Mouse (Mus musculus) cerebellum, postnatal 36 days (tissue): ENCODE measurements around the gene Kin.
A peak's percentile ranks its signal among the peaks of the same experiment; 100 is the strongest.

Source experiments
- DNase-seq, 2 experiments: peaks; one replicate each; pipeline ENCODE4 v3.0.0; 2021 to 2022; ENCODE audit warnings: mixed read lengths in 2 of 2

Kin gene

DNA sequence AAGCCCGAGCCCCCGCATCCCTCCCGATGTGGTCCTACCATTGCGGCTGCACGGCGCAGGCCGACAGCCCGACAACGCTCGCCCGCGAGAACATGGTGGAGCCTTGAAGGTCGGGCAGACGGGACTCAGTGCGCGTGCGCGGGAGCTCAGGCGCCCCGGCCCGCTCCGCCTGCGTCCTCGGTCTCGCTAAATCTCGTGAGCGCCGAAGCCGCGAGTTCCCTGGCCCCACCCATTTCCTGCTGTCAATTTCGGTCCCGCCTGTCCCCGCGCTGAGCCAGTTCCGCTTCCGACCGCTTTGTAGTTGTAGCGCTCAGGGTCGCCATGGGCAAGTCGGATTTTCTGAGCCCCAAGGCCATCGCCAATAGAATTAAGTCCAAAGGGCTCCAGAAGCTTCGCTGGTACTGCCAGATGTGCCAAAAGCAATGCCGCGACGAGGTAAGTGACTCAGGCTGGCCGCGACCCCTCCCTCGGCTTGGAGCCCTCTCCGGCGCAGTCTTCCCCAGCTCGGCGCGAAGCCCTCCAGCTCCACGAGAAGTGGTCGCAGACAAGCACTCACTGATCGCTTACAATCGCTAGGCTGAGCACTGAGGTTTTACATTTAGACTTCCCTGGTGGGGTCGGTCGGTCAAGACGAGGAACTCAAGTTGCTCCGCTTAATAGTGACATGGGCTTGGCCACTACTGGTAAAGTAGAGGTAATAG is at the start of gene Kin, which contains the start of gene Atp5c1:
Gene Kin (plus strand): TSS at position 284 of the 701 bp plus-strand sequence.
Gene Atp5c1 (minus strand): TSS at position 201 of the 701 bp plus-strand sequence.
- peak; percentile 94 to 96 for DNase-seq

DNA sequence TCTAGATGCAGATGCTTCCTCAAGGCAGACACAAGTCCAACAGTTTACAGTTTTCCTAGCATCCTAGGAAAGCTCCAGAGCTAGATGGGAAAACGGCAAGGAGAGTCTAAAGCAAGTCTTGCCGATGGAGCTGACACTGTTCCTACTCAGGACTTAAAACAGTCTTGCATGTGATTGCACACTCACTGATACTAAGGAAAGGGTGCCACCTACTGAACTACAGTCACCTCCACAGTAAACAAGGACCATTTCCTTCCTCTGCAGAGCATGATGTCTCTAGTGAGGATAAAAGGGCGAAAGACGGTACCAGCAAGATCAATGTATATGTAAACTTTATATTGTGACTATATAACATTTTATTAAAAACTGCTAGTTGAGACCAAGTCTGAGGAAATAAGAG is 46.7 kb upstream of the Kin start:
- no peak for DNase-seq

DNA sequence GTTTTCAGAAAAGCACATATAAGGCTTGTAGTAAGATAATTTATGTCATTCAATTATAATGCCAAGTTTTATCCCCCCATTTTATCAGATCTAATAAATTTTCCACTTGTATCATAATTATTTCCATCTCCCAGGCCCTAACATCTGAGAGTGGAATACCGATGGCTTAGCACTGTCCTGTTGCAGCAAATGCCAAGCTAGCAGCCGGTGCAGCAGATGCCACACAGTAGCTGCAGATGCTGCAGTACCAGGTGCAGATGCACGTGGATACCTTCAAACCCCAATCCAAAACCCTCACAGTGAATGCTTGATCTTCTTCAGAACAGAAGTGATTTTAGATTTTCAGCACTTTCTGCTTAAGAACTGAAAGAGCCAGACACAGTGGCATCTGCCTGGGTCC is 45.4 kb upstream of the Kin start:
- no peak for DNase-seq

DNA sequence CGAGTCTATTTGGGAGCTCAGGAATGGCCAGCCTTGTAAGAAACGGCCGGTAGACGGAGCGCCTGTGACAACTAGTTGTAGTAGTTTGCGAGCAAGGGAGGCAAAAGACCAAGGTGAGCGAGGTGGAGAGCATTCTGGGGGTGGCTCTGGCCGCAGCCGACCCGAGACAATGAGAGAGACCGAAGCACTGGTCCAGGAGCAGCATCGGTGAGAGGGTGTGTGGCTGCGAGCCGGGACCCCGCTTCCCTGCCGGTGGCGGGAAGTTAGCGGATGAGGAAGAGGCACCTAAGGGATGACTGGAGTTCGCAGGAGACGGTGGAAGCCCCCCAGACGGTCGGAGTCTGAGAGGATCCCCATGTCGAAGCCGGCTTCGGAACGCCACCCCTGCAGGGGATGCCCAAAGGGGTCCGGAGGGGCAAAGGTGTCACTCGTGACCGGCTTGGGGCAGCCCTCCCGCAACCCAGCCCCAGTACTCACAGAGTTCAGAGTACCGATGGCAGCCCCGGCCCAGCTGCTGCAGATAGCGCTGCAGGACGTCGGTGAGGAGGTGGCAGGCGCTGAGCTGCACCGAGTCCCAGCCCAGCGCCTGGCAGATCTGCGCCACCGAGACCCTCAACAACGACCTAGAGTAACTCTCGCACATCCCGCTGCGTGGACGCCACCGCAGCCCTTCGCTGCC is 32.5 kb upstream of the Kin start:
- peak; percentile 29 to 40 for DNase-seq

DNA sequence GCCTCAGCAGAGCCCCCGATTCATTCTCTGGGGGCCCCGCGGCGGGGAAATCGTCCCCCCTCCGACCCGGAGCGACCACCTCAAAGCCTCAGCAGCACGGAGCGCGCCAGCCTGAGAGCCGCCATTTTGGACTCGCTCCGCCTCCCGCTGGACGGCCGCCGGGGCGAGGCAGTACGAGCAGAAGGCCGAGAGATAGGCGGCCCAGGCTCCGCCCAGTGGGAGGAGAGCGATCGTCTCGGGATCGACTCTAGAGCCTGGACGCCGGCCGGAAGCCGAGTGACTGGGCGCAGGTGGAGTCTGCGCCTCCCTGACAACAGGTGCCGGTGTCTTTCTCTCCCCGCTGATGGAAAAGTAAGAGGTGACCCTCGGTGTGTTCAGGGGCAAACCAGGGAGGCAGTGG is 31.9 kb upstream of the Kin start, which contains the start of gene Taf3:
Gene Taf3 (minus strand): TSS at position 136 of the 400 bp plus-strand sequence.
- DNase-seq, result peak; percentile 93 to 94

DNA sequence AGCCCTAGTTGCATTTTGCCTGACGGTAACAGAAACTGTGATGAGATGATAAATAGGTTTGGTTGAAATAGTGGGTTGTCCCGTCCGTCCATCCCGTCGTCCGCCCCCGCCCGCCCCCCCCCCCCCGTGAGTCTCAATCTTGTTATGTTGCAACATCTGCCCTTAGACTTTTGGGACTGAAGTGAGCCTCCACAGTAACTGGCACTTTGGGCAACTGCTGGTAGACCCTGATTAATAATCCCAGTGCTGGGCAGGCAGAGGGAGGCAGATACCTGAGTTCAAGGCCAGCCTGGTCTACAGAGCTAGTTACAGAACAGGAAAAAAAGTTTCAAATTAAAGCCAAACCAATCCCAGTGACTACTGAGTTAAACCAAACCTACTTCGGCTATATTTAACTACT is 30.9 kb upstream of the Kin start:
- DNase-seq, result no peak

DNA sequence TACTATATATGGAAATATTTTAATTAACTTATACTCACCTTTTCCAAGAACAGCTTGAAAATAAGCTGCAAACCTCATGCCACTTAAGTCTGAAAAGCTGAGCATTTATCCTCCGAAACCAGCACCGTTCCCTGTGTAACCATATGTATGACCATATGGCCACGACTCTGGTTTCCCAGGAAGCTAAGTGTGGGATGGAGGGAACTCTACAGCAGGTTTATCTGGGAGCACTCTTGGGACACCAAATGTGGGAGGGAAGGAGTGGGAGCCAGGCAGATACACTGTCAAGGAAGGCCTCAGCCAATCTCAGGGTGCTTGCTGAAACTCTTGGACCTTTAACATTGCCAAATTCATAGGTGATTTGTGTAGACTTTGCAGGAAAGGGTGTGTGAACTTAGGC is 29.5 kb upstream of the Kin start:
- no peak for DNase-seq

DNA sequence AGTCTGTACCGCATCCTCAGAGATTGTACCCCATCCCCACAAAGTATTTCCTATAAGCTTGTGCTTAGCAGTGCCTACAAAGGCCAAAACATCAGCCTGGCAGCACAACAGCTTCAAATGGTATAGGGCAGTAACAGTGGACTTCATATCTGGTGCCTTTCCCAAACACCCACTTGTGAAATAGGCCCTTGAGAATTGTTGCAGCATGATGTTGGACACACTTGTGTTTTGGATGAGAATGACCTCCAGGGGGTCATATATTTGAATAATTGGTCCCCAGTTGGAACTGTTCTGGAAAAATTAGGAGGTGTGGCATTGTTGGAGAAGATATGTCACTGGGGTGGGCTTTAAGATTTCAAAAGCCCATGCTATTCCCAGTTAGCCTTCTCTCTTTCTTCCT is 28.4 kb upstream of the Kin start:
- no peak for DNase-seq

DNA sequence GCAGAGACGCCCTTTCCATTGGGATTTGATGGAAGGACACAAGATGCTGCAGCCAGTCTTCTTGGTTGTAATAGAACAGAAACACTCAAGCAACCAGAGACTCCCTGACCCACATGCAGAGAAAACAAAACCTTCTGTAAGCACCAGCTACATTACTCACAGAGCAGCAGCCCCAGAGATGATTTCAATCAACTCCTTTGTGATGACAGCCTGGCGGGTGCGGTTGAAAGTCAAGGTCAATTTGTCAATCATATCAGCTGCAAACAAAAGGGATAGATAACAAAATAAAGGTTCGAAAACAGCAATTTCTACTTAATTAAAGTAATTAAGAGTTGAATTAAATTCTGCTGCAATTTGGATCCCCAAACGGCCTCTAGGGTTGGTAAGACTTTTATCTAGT is 21.6 kb upstream of the Kin start:
- no peak for DNase-seq

DNA sequence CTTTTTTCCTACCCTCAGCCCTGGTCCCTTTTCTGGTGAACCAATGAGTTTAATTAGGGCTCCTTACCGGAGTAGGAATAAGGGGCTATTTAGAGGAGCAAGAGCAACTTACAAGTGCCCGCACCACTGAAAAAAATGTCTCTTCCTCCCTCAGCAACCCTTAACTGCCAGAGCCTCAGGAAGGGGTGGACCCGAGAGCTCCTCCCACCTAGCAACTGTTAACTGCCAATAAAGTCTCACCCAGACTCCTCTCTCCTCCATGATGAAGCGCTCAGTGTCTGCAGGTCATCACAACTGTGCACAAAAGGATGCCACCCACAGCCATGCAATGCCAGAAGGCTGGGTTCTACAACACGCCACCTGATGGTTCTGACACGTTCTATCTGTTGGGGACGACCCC is 8.6 kb upstream of the Kin start:
- no peak for DNase-seq

DNA sequence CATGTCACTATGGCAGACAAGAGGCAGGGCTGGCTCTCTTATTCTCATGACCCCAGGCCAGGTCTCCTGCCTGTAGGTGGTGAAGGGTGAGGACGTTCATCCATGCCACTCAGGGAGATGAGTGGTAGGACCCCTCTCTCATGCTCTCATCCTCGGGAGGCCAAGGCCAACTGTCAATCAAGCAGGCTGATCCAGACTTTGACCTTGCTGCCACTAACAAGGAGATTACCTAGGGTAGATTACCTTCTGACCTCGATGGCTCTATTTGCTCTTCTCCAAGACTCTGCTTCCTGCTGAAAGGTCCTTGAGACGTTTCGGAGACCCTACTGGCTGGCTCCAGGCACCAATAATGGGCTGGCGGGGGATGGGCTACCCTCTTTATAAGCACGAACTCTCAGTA is 5.9 kb upstream of the Kin start:
- no peak for DNase-seq

DNA sequence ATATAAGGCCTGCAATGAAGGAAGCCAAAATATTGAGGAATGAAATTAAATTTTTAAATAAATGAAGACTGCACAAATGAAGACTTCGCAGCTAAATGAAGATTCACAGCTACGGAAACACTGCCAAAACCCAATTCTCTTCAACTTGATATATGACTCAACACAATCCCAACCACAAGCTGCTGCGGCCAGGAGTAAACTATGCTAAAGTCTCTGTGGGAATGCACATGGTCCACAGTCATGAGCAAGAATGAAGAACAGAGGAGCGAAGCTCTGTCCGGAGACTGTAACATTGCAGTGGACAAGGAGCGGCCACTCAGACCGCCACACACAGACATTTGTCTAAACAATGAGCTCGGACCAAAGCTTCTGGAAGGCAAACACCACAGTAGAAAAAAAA is 3.7 kb upstream of the Kin start:
- no peak for DNase-seq

DNA sequence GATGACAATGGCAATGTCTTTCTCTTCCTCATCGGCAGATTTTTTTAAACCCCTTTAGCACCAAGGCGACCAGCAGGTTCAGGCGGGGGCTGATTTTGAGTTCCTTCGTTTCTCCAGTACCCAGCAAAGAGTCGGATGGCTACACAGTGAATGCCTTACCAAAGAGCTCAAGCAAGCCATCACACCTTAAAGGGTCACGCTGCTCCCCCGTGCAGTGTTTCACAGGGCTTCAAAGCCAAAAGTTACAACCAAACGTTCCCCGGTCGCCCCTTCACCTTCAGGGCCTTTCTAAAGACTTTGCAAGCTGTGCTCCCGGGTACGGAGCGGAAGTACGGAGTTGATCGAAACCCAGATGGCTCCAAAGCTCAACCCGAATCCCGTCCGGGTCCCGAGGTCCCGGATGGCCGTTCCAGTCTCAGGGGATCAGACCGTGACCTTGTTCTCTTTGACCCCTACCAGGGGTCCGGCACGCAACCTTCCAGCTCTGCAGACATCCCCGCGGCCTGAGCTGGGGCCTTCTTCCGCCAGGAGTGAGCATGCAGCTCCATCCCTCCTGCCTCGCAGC is 566 bp upstream of the Kin start:
- no peak for DNase-seq

DNA sequence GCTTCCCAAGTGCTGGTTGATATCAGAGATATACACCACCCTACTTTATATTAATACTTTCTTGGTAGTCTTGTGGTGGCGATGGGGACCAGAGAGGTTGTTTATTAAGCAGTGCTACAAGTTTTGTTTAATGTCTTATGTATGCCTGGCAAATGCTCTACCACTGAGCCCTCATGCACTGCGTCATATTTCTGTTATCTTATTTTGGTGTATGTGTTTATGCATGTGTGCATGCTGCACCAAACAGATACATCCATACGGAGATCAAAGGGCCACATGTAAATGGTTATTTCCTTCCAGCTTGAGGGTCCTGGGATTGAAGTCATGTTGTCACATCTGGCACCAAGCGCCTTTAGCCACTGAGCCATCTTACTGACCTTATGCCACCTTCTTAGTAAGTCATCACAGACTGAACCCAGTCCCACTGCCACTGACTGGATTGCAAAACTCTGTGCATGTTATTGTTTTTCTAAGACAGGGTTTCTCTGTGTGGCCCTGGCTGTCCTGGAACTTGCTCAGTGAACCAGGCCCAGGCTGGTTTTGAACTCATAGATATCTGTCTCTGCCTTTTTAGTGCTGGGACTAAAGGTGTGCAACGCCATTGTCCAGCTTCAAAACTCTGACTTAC is 1.2 kb downstream of the Kin start:
- DNase-seq, result no peak

DNA sequence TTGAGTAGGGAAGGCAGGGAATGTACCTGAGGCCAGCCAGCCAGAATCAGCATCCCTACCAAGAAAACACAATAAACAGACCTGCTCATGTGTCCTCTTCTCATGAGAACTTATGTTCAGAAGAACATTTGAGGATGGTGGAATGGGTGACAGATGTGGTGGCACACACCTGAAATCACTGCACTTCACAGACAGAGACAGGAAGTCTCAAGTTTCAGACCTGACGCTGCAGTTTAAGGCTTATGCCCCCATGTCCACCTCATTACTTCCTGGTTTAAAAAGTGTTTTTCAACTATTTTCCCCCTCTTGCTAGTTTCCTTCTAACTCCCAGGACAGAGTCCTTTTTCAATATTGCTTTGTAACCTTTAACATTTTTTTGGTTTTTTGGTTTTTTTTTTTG is 2.3 kb downstream of the Kin start:
- no peak for DNase-seq

DNA sequence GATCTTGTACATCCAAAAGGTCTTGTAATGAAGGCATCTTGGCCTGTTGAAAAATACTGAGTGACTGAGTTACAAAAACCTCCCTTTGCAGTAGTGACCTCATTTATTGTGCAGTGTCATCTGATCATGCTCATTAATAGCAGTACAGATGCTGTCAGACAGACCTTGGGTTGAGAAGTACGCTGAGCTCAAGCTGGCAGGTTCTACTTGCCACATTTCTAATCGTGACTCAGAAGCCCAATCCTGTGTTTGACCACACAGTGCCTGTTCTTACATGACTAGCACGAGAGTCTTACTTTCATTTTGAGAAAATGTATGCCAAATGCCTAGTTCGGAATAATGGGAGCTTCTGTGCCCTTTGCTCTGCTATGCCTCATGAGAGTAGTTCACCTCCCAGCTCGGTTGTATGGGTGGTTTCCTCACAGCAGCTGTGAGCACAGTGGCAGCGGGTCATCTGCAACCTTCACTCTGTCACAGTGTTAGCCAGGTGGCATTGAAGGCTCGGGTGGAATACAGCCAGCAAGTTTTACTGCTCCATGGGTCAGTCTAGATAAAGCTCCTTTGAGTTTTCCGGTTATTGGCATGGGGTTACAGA is 7.0 kb downstream of the Kin start:
- no peak for DNase-seq

DNA sequence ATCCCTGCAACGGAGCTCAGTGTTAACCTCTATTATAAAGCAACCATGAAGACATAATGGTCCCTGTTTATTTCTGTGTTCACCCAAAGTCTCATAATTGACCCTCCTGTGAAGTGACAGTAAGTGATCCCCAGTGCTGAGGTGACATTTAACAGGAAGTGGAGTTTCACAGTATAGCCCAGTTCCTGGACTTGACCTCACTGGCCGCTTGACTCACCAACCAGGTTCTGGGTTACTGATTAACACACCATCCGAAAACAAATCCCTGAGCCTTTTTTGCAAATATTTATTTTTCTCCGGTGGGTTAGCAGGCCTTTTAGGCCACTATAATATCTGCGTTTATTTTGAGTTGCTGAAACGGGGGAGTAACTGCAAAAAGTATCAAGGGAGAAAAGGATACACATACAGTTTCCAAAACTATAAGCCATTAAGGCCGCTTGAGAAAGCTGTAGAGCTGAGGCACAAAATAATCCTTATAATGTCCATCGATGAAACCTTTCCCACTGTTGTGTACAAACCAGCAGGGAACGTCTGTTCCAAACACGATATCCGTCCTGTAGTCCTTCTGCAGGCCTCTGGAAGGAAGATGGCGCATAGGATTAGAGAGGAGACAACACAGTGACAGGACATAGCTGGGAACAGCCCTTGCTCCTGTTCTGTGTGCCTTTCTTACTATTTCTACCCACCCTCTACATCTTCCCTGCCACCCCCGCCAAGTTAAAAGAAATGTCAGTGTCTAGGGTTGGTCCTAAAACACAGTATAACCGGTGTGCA is 14.1 kb downstream of the Kin start:
- DNase-seq, result no peak

DNA sequence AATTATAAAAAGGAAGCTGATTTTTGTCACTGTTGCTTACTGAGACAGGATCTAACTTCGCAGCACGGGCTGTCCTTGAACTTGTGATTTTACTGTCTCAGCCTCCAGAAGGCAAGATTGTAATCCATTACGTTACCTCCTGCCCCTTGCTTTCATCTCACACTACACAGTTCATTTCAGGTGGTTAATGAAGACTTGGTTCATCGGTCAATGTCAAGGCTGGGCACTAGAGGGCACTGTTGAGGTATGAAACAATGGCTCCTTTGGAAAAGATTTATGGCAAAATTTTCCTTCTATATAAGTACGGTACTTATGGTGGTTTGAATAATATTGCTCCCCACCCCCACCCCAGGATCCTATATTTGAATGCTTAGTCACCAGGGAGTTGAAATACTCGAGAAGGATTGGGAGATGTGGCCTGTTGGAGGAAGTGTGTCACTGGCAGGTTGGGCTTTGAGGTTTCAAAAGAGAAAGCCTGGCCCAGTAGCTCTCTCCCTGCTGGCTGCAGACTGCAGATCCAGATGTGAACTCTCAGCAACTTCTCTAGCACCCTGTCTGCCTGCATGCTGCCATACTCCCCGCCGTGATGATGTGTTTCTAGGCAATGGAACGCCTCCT is 18.3 kb downstream of the Kin start:
- peak; percentile 42 to 61 for DNase-seq

DNA sequence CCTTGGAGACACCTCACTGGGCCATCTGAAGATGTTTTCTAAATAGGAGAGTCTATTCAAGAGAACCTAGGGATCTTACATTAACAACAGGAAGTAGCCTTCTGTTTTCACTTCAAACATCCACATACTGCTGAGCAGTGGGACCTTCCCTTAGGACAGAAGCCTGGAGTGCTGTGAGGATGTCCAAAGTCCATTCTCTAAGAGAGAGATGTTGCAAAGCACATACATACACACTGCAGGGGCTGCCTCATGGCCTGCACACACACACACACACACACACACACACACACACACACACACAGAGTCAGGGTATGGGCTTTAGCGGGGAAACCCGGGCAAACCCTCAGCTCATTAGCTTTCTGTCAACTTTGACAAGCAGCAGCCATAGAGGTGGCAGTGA is 20.1 kb downstream of the Kin start:
- no peak for DNase-seq

DNA sequence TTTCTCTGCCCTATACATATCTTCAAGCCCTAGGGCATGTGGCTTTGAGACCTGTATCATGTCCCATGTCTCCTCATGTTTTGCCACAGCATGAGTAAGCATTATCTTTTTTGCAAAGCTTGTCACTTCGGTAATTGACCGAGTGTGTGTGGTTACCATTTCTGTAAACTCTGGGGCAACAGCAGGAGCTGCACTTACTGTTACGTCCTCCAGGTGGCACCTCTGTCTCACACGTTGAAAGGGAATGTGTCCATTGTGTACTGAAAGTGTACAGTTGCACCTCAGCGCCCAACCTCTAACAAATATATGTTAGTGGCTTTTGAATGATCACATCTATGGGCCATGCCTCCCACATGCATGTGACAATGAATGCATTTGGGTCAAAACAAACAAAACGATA is 20.8 kb downstream of the Kin start:
- DNase-seq, result peak; percentile 11 to 23

DNA sequence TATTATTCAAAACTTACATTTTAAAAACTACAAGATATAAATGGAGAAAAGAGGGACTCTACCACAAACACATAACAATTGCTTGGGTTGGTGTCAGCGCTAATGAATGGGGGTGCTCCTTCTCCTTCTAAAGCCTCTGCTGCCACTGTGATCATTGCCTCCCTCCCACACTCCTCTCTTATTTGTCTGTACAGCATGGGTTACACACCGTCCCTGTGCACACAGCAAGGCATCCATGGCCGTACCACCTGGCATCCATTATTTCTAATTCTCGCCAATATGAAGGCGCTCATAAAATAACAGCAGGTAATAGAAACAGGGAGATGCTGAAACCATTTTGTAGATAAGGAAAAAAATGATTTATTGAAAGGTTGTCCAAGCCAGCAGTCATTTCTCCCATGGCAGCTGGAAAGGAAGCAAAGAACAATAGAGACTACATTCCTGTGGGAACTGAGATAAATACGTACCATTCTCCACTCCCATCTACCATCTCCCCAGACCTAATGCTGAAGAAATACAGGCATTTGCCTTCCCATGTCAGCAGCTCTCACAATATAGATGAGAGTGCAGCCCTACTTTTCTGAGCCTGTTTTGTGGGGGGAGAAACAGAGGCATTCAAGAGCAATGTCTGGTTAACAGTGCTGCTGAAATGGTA is 28.3 kb downstream of the Kin start:
- no peak for DNase-seq

DNA sequence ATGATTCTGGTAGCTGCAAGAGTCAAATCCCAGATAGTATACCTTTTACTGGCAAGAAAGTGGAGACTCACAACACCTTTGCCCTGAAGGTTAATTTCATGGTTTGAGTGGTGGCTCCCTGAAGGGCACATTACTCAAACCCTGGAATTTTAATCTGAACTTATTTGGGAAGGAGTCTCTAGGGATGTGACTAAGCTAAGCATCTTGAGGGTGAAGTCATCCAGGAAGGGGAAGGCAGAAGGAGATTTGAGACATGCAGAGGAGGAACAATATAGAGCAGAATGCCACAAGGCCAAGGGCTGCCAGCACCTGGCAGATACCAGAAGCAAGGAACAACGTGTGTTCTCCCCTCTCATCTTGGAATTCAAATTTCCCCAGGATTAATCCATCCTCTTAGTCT is 38.4 kb downstream of the Kin start:
- DNase-seq, result no peak
